Mouse (Mus musculus) natural killer cell, adult 2 months (primary cell): ENCODE results near the gene Ppm1h.
A peak's percentile ranks its signal among the peaks of the same experiment; 100 is the strongest.

Experiments
- DNase-seq, 2 experiments: peaks; one replicate each; pipeline ENCODE4 v3.0.0; 2022; ENCODE audit warnings: low spot score in 2 of 2

Gene Ppm1h

GRCm38 (mm10) chr10:122970188-122970587, 291.6 kb downstream of the Ppm1h start:
- no peak for DNase-seq

GRCm38 (mm10) chr10:122973241-122973640, 294.7 kb downstream of the Ppm1h start:
- no peak for DNase-seq

GRCm38 (mm10) chr10:122976038-122976437, 297.5 kb downstream of the Ppm1h start:
- DNase-seq = no peak

- no peak for DNase-seq
Observed at GRCm38 (mm10) chr10:122979356-122979755, 300.8 kb downstream of the Ppm1h start.

- DNase-seq = no peak
Observed at GRCm38 (mm10) chr10:122980123-122980522, 301.6 kb downstream of the Ppm1h start.

- no peak for DNase-seq
Observed at GRCm38 (mm10) chr10:122982909-122983578, 304.5 kb downstream of the Ppm1h start.

GRCm38 (mm10) chr10:122983579-122984530, 305.3 kb downstream of the Ppm1h start:
- DNase-seq = no peak

- DNase-seq = no peak
Observed at GRCm38 (mm10) chr10:122984531-122985251, 306.1 kb downstream of the Ppm1h start.

GRCm38 (mm10) chr10:122985252-122985514, 306.6 kb downstream of the Ppm1h start:
- peak in 1 of 2 experiments; percentile 73 for DNase-seq

- peak; percentile 67 to 79 for DNase-seq
Observed at GRCm38 (mm10) chr10:122985515-122986319, 307.2 kb downstream of the Ppm1h start.

GRCm38 (mm10) chr10:122986320-122987225, 308.0 kb downstream of the Ppm1h start:
- DNase-seq = peak; percentile 57 to 69

GRCm38 (mm10) chr10:122987671-122988128, 309.1 kb downstream of the Ppm1h start:
- DNase-seq = peak; percentile 41 to 55

GRCm38 (mm10) chr10:122988372-122988771, 309.8 kb downstream of the Ppm1h start:
- DNase-seq = no peak

- no peak for DNase-seq
Observed at GRCm38 (mm10) chr10:122989916-122990315, 311.4 kb downstream of the Ppm1h start.

- no peak for DNase-seq
Observed at GRCm38 (mm10) chr10:122990606-122991005, 312.0 kb downstream of the Ppm1h start.

GRCm38 (mm10) chr10:122991053-122991452, 312.5 kb downstream of the Ppm1h start:
- DNase-seq = no peak

GRCm38 (mm10) chr10:122991648-122992047, 313.1 kb downstream of the Ppm1h start:
- DNase-seq = no peak

GRCm38 (mm10) chr10:122994402-122995107, 316.0 kb downstream of the Ppm1h start:
- no peak for DNase-seq
